Mouse (Mus musculus) C2C12 (cell line): ENCODE data around the gene Epdr1. TPM values are rescaled to one million over a fixed set of nuclear protein-coding genes. Genes with fewer than 3 reads are reported as not detected.

Experiments used
- H3K27me3 ChIP-seq: one replicate; pipeline ENCODE4 v1.6.1; 2011; ENCODE audit not compliant: control insufficient read depth, insufficient read depth, insufficient read length
- H3K36me3 ChIP-seq: one replicate; pipeline ENCODE4 v1.6.1; 2011; ENCODE audit not compliant: control insufficient read depth, insufficient read depth
- H3K4me3 ChIP-seq: one replicate; pipeline ENCODE4 v1.5.1; 2011; ENCODE audit warnings: mild to moderate bottlenecking, control low read depth; ENCODE audit not compliant: poor library complexity, insufficient read depth, severe bottlenecking
- H3K79me2 ChIP-seq: one replicate; pipeline ENCODE4 v1.6.1; 2011; ENCODE audit not compliant: control insufficient read depth, insufficient read depth
- H3K79me3 ChIP-seq: one replicate; pipeline ENCODE4 v1.6.1; 2011; ENCODE audit warnings: low read depth, control low read depth
- H3ac ChIP-seq: one replicate; pipeline ENCODE3; 2011; ENCODE audit warnings: low read depth; ENCODE audit not compliant: control insufficient read depth, insufficient read length
- CEBPB ChIP-seq: IDR thresholded peaks from one replicate; pipeline ENCODE4 v1.6.1; 2011; ENCODE audit warnings: low read depth, mild to moderate bottlenecking, control low read depth, moderate library complexity
- CTCF ChIP-seq: IDR thresholded peaks from one replicate; pipeline ENCODE4 v1.5.1; 2011; ENCODE audit not compliant: control insufficient read depth, insufficient read depth, insufficient read length
- FOSL1 ChIP-seq: IDR thresholded peaks from one replicate; pipeline ENCODE4 v1.8.0; 2011; ENCODE audit warnings: mild to moderate bottlenecking, low read length; ENCODE audit not compliant: poor library complexity, insufficient read depth, severe bottlenecking
- MAX ChIP-seq: IDR thresholded peaks from one replicate; pipeline ENCODE4 v1.6.1; 2011; ENCODE audit warnings: mild to moderate bottlenecking, control low read depth
- MYOD1 ChIP-seq: IDR thresholded peaks from one replicate; pipeline ENCODE4 v1.6.1; 2011; ENCODE audit warnings: low read depth; ENCODE audit not compliant: control insufficient read depth, insufficient read length
- MYOG ChIP-seq: IDR thresholded peaks from one replicate; pipeline ENCODE4 v1.6.1; 2011; ENCODE audit not compliant: control insufficient read depth, insufficient read length; ENCODE audit errors: extremely low read depth
- USF1 ChIP-seq: IDR thresholded peaks from one replicate; pipeline ENCODE4 v1.6.1; 2011; ENCODE audit warnings: low read depth, mild to moderate bottlenecking, control low read depth, moderate library complexity
- polyA plus RNA-seq: library from polyadenylated mRNA; unstranded; fragments of >200 nt; fragmentation: generic; extraction: Trizol; gene quantifications from one replicate; pipeline ENCODE4 v1.2.1, GENCODE M21; 2012; ENCODE audit warnings: missing spikeins

Gene Epdr1
- polyA plus RNA-seq, 1 experiment, result 30.6 TPM

DNA sequence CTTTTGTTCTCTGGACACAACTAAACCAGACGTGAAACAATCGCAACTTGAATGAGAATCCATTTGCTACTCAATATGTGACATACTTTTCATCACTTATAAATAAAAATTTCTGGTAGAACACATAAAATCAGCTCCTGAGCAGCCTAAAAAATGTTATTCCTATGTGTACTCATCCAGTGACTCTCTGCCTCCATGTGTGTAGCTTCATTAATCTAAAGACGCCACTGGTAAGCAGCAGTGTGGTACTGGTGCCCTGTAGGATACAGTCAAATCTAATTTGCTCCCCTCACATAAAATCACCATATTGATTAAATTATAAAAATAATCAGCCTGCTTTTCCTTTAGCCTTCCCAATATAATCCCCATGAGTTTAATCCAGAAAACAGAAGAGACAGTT is 6.8 kb downstream of the Epdr1 start:
- TF ChIP-seq MYOG (no peak), MAX (no peak), CTCF (no peak), FOSL1 (no peak), USF1 (no peak), CEBPB (no peak), MYOD1 (no peak)
- Histone ChIP-seq H3ac (no peak overlapping the region), H3K36me3 (peaks cover 9% of the 10 kb centered on the region), H3K4me3 (no peak overlapping the region), H3K27me3 (no peaks in the 10 kb centered on the region), H3K79me3 (peaks cover 14% of the 10 kb centered on the region), H3K79me2 (peaks cover 47% of the 10 kb centered on the region)

DNA sequence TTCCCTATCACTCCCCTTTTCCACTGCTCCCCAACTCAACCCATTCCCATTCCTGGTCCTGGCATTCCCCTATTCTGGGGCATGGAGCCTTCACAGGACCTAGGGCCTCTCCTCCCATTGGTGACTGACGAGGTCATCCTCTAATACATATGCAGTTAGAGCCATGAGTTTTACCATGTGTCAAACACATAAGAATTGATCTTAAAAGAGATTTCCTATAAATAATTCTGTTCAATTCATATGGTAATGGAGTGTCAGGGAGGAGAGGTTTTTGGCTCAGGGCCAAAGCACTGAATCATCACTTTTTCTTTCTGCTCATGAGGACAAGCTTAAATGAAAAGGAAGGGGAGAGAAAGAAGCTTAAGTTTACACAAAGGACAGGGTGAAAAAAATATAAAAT is 7.4 kb downstream of the Epdr1 start:
- peaks cover 13% of the 10 kb centered on the region for H3K36me3 ChIP-seq

DNA sequence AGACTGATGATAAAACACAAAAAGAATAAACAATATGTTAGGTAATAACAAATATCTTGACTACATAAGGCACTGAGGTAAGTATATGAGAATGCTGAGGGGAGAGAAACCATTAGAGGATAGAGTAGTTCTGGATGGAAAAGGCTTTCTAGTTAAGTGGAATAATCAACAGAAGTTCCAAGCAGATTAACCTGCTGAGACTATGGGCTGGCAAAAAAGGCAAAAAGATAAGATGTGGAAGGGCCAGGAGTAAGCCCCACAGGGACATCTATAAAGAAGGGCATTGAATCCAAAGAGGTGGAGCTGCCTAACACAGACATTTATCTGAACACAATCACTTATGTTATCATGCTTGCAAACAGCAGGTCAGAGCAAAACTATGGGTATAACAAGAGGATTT is 11.6 kb downstream of the Epdr1 start:
- Histone ChIP-seq H3K4me3 (no peak overlapping the region), H3K79me2 (peaks cover 22% of the 10 kb centered on the region), H3K27me3 (no peaks in the 10 kb centered on the region), H3K36me3 (peaks cover 13% of the 10 kb centered on the region), H3K79me3 (peaks cover 4% of the 10 kb centered on the region), H3ac (no peak overlapping the region)
- no peak for TF ChIP-seq FOSL1

More for the DNA sequence above, 7.4 kb downstream of the Epdr1 start:
- H3K79me3 ChIP-seq, result peaks cover 10% of the 10 kb centered on the region
- H3ac ChIP-seq, result no peak overlapping the region
- no peaks in the 10 kb centered on the region for H3K27me3 ChIP-seq
- peaks cover 47% of the 10 kb centered on the region for H3K79me2 ChIP-seq
- TF ChIP-seq CTCF (no peak), CEBPB (no peak), MYOG (no peak), FOSL1 (no peak), MYOD1 (no peak), MAX (no peak), USF1 (no peak)
- no peak overlapping the region for H3K4me3 ChIP-seq

DNA sequence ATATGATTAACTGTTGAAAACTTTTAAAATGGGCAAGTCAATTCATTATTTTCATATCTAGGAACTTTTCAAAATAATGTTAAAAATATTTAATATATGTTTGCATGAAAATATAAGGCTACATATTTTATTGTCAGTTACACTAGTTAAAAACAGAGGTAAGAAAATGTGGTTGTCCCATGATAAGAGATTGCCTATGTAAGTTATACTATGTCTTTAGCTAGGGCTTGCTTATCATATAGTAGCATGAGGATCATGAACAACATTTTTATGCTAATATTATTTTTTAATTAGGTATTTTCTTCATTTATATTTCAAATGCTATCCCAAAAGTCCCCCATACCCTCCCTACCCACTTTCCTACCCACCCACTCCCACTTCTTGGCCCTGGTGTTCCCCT is 14.8 kb downstream of the Epdr1 start:
- peaks cover 21% of the 10 kb centered on the region for H3K79me2 ChIP-seq
- peaks cover 13% of the 10 kb centered on the region for H3K36me3 ChIP-seq
- no peaks in the 10 kb centered on the region for H3K79me3 ChIP-seq
- H3K4me3 ChIP-seq, result no peak overlapping the region
- TF ChIP-seq MAX, result no peak
- TF ChIP-seq MYOD1, result no peak
- TF ChIP-seq MYOG, result no peak
- TF ChIP-seq USF1, result no peak
- no peak for TF ChIP-seq CTCF
- no peak for TF ChIP-seq CEBPB
- no peak for TF ChIP-seq FOSL1
- H3ac ChIP-seq, result no peak overlapping the region
- no peaks in the 10 kb centered on the region for H3K27me3 ChIP-seq

DNA sequence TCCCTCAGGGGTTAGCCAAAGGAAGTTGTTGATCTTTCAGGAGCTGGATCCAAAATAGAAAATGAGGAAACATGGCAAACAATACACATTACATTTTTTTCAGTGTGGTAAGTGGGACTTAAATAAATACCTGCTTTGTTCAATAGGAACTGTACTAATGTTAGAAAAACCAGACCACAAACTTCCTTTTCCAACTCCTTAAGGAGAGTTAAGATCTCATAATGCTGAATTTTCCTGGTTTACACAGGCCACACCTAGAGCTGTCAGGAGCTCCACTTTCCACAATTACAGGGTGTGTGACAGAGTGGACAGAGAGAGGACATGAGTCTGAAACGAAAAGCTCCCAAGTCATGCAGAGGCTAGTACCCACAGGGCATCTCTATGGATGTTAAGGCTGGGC is 16.0 kb downstream of the Epdr1 start:
- no peak for TF ChIP-seq USF1
- no peak for TF ChIP-seq MYOD1
- TF ChIP-seq MYOG, result no peak
- TF ChIP-seq FOSL1, result no peak
- TF ChIP-seq CTCF, result no peak
- TF ChIP-seq CEBPB, result no peak
- TF ChIP-seq MAX, result no peak
- Histone ChIP-seq H3K79me3 (no peaks in the 10 kb centered on the region), H3K79me2 (peaks cover 16% of the 10 kb centered on the region), H3K4me3 (no peak overlapping the region), H3K36me3 (peaks cover 9% of the 10 kb centered on the region), H3ac (no peak overlapping the region), H3K27me3 (no peaks in the 10 kb centered on the region)

DNA sequence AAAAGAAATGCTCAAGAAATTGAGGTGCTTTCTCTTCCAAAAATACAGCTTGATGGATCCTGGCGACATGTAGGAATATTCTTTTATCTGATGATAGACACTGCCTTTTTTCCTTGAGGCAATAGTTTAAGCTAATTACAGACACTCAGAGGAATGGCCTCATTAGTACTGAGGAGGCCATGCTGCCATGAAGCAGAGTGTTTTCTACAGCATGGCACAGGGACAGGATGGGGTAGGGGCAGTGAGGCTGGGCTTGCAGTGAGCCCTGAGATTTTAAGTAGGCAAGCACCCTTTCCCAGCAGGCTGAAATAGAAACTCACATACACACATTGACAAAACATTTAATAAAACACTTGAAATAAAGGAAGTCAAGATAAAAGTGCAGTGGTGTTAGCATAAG is 17.2 kb downstream of the Epdr1 start:
- no peak overlapping the region for H3K4me3 ChIP-seq
- peaks cover 7% of the 10 kb centered on the region for H3K79me2 ChIP-seq
- H3K36me3 ChIP-seq, result no peaks in the 10 kb centered on the region
- no peak for TF ChIP-seq CEBPB
- no peak for TF ChIP-seq MAX
- TF ChIP-seq USF1, result no peak
- no peak overlapping the region for H3ac ChIP-seq
- H3K79me3 ChIP-seq, result no peaks in the 10 kb centered on the region
- H3K27me3 ChIP-seq, result no peaks in the 10 kb centered on the region
